Mouse (Mus musculus) lung, postnatal 14 days (tissue): ENCODE data around the gene Gm45837.

Experiments
- DNase-seq: peaks from one replicate; pipeline ENCODE4 v3.0.0; 2021

Gene Gm45837

GRCm38 (mm10) chr7:101410267-101410936 lies at the start of gene Gm45837:
Gene Gm45837 (plus strand): TSS chr7:101410886.
- no peak for DNase-seq

DNA sequence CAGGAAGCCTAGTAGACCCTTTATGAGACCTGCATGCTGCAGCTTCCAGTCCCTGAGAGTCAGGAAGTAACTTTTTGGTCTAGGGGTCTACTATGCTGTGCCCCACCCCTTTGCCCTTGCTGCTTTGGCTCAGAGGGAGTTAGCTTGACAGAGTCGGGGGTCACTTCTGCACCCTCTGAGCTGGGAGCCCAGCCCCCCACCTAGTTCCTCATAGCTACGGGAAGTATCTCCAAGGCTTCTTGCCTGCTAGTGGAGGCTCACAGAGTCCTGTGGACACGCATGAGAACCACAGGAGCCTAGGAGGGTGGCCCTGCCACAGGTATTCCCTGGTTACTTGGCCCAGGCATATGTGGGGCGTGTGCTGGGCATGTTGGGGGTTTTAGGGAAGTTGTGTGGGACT lies 49.7 kb upstream of the Gm45837 start:
- DNase-seq, result no peak

GRCm38 (mm10) chr7:101361767-101362166 lies 48.9 kb upstream of the Gm45837 start:
- no peak for DNase-seq

GRCm38 (mm10) chr7:101362791-101363191 lies 47.9 kb upstream of the Gm45837 start:
- no peak for DNase-seq

DNA sequence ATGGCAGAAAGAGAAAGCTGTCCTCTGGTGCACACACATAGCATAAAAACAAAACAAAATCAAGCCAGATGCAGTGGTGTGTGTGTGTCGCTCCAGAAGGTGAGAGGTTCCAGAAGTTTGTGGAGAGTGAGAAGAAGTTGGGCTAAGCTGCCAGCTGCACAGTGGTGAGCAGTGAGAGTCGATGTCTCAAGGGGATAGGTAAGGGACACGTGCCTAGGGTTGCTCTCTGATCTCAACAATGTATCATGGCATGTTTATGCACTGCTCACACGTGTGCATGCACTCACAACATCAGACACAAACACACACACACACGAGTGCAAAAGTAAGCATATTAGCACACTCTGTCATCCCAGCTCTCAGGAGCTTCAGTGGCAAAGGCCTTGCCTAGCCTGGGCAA lies 46.8 kb upstream of the Gm45837 start:
- no peak for DNase-seq

GRCm38 (mm10) chr7:101367901-101368852 lies 42.5 kb upstream of the Gm45837 start:
- no peak for DNase-seq

- DNase-seq, result no peak
Measured at GRCm38 (mm10) chr7:101369666-101370065, 41.0 kb upstream of the Gm45837 start.

DNA sequence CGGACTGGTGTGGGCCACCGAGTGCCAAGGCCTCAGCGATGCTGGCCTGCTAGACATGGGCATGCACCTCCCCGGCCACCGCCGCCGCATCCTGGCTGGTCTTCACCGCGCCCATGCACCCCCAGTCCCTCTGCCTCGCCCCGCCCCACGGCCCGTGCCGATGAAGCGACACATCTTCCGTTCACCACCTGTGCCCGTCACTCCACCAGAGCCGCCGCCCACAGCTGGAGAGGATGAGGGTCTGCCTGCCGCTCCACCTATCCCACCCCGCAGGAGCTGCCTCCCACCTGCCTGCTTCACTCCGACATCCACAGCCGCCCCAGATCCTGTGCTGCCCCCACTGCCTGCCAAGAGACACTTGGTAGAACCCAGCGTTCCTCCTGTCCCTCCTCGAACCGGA lies 37.6 kb upstream of the Gm45837 start:
- DNase-seq, result no peak

- DNase-seq, result peak; percentile 53
Measured at GRCm38 (mm10) chr7:101374155-101374554, 36.5 kb upstream of the Gm45837 start.

DNA sequence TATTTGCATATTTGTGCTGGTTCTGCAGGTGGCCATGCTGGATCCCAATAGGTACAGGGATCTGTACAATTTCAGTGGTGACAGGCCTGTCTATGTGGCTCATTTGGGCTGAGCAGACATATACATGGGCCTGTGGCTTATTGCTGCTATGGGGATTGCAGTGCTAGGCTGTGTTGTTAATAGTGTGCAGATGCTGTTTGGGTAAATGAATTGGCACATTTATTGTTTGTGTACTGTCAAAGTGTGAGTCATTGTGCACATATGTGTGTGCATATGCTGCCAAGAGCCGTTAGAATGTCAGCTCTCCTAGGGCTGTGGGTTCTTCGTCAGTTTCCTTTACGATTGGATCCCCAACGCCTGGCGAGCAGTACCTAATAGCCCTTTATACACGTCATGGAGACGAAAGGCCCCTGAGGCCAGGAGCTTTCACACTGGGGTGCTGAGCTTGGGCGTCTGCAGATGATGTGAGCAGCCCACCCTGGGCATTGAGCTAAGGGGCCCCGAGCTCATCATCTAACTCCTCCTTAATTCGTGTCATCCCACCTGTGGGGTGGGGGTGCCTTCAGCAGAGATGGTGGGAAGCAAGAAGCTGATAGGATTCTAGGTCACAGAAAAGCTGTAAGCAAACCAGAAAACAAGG lies 33.9 kb upstream of the Gm45837 start:
- DNase-seq, result no peak

- DNase-seq, result peak; percentile 80
Measured at GRCm38 (mm10) chr7:101377741-101378262, 32.9 kb upstream of the Gm45837 start.

DNA sequence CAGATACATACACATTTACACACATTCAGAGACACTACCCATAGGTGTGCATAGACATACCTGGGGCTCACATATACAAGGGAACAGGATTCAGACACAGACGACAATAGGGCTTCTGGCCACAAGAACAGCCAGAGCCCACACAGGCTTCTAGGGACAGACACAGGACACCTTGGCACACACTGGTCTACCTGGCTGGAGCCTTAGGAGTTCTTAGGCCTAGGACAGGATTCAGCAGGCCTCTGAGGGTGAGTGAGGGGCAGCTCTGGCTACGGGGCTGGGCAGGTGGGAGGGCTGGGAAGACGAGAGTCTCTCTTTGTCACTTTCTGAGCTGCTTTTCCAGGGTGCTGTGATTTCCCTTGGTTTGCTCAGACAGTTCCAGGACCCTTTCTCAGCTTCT lies 32.4 kb upstream of the Gm45837 start:
- no peak for DNase-seq

- no peak for DNase-seq
Measured at GRCm38 (mm10) chr7:101378796-101379465, 31.8 kb upstream of the Gm45837 start.

DNA sequence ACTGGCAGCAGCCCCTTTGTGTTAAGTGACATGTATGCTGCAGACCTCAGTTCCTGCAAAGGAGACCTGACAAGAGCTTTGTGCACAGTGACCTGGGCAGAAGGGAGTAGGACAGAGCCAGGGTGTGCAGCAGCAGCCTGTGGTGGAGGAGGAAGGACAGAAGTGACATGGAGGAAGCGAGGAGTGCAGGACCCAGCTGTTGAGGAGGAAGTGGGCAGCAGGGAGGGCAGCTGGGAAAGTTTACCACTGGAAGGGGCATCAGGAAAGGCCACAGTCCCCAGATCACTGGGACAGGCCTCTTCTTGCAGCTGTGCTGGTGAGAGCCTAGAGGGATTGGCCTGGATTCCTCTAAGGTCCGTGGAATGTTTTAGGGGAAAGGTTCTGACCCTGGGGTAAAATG lies 31.0 kb upstream of the Gm45837 start:
- no peak for DNase-seq

GRCm38 (mm10) chr7:101381512-101381911 lies 29.2 kb upstream of the Gm45837 start:
- no peak for DNase-seq

GRCm38 (mm10) chr7:101382378-101382777 lies 28.3 kb upstream of the Gm45837 start:
- DNase-seq, result no peak

GRCm38 (mm10) chr7:101383756-101384155 lies 26.9 kb upstream of the Gm45837 start:
- no peak for DNase-seq

DNA sequence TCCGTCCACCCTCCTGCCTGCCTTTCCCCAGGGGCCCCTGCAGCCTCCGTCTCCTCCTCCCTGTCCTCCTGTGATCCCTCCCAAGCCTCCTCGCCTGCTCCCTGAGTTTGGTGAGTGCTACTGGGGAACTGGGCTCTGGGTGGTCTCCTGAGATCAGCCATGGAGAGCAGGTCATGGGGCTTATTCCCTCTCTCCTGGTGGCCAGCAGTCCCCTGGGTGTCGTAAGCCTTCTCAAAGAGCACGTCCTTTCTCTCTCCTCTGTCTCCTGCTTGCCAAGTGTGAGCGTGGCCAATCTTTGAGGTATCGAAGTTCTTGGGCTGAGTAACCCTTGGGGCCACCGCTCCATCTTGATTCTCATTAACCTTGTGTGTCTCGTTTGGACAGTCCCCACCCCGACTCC lies 25.8 kb upstream of the Gm45837 start:
- no peak for DNase-seq

- peak; percentile 55 for DNase-seq
Measured at GRCm38 (mm10) chr7:101385331-101385733, 25.4 kb upstream of the Gm45837 start.

GRCm38 (mm10) chr7:101385866-101386452 lies 24.7 kb upstream of the Gm45837 start:
- no peak for DNase-seq

DNA sequence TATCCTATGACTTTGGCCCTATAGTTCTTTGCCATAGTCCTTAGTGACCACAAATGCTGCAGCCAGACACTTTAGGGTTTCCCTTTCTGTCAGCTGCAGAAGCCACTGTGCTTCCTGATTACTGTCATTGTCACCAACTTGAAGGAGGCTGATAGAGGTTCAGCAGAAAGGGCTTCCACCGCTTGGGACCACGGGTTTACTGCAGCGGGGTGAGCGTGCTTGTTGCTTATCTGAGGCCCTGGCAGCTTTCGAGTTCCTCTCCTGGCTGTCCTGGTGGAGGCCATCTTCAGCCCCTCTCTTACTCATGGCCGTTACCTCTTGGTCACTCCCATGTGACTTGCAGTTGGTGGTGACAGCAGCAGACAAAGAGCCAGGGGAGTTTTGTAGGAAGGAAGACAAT lies 21.4 kb upstream of the Gm45837 start:
- DNase-seq, result no peak

DNA sequence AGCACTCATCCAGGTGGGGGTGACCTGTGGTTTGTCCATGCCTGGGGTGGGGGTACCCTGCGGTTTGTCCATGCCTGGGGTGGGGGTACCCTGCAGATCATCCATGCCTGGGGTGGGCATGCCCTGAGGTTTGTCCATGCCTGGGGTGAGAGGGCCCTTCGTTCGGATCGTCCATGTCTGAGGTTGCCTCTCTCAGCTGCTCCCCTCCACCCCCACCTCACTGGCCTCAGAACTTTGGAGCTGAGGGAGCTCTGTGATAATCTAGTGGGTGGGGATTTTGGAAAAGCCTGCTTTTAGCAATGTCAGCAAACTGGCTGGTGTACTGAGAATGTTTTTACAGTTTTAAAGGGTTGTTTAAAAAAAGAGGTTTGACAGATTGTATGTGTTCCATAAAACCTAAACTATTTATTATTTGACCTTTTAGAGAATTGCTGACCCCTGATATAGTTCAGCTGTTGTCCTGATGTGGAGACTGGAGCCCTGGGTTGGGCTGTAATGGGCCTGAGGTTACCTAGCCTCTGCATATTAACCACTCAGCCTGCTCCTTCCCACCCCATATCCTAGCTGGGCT lies 18.7 kb upstream of the Gm45837 start:
- no peak for DNase-seq
